Mouse (Mus musculus) erythroblast, embryonic 14.5 days (primary cell): ENCODE measurements around the gene Ttll6. TPM values are rescaled to one million over a fixed set of nuclear protein-coding genes. Genes with fewer than 3 reads are reported as not detected.
A peak's percentile ranks its signal among the peaks of the same experiment; 100 is the strongest.
"Not testable (repeated sequence)": the region's sequence is repeated elsewhere in the genome, so short reads cannot be mapped to it uniquely, and the experiment has no call there.

ENCODE experiments used
- H3K27me3 ChIP-seq: 2 replicates; pipeline ENCODE4 v1.6.1; 2012; ENCODE audit warnings: inconsistent platforms; ENCODE audit not compliant: control insufficient read depth
- H3K36me3 ChIP-seq: 2 replicates; pipeline ENCODE4 v1.6.1; 2012; ENCODE audit warnings: mild to moderate bottlenecking, inconsistent platforms; ENCODE audit not compliant: control insufficient read depth
- H3K4me1 ChIP-seq: 2 replicates; pipeline ENCODE4 v1.6.1; 2012; ENCODE audit warnings: inconsistent platforms; ENCODE audit not compliant: control insufficient read depth
- H3K4me3 ChIP-seq: replicated peaks from 2 replicates; pipeline ENCODE3; 2012; ENCODE audit warnings: moderate library complexity, mild to moderate bottlenecking, inconsistent platforms
- H3K9me3 ChIP-seq: 2 replicates; pipeline ENCODE4 v1.6.1; 2012; ENCODE audit warnings: low read length, inconsistent platforms, mixed read lengths; ENCODE audit not compliant: control insufficient read depth
- GATA1 ChIP-seq: IDR thresholded peaks from 2 replicates; pipeline ENCODE4 v1.6.1; 2012; ENCODE audit warnings: low read length, inconsistent platforms, mixed read lengths
- TAL1 ChIP-seq: IDR thresholded peaks from 3 replicates; pipeline ENCODE4 v1.6.1; 2012; ENCODE audit warnings: low read length, inconsistent platforms, mixed read lengths
- polyA plus RNA-seq: library from polyadenylated mRNA; stranded (reverse); fragments of >175 nt; gene quantifications from 2 replicates; pipeline ENCODE4 v1.2.3, GENCODE M21; 2012

The Ttll6 gene
- polyA plus RNA-seq, 1 experiment = not detected

DNA sequence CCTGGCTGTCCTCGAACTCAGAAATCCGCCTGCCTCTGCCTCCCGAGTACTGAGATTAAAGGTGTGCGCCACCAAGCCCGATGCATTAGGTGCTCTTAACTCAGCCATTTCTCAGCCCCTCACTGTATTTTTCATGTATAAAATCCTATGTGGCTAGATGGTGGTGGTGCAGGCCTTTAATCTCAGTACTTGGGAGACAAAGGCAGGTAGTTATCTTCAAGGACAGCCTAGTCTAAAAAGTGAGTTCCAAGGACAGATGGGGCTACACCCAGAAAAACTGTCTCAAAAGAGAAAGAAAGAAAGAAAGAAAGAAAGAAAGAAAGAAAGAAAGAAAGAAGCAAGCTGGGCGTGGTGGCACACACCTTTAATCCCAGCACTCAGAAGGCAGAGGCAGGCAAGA, 18.2 kb upstream of the Ttll6 start:
- H3K9me3 ChIP-seq = no peaks in the 10 kb centered on the region
- H3K27me3 ChIP-seq = peaks cover under 1% of the 10 kb centered on the region; the same call in 1 of the 2 replicates
- H3K4me3 ChIP-seq = no peak overlapping the region
- H3K4me1 ChIP-seq = no peaks in the 10 kb centered on the region
- H3K36me3 ChIP-seq = no peaks in the 10 kb centered on the region
- TF ChIP-seq TAL1 (no peak), GATA1 (no peak)

DNA sequence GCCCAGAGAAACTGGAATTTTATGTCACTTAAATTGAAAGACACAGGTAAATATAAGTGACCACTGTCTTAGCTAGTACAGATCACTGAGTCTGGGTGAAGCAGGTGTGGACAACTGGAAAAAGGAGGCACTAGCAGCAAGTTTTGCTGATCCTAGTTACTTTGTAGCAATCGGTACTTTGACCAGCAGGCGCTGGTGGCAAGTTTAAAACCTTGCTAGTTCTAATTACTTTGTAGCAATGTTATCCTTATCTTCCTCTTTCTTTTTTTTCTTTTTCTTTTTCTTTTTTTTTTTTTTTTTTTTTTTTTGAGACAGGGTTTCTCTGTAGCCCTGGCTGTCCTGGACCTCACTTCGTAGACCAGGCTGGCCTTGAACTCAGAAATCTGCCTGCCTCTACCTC, 17.5 kb upstream of the Ttll6 start:
- Histone ChIP-seq H3K9me3 (no peaks in the 10 kb centered on the region), H3K4me3 (no peak overlapping the region), H3K36me3 (no peaks in the 10 kb centered on the region), H3K27me3 (peaks cover 2% of the 10 kb centered on the region; the same call in 1 of the 2 replicates), H3K4me1 (no peaks in the 10 kb centered on the region)
- TF ChIP-seq GATA1 (no peak), TAL1 (no peak)

GRCm38 (mm10) chr11:96116925-96117324, 16.7 kb upstream of the Ttll6 start:
- not testable (repeated sequence) for H3K4me3 ChIP-seq, H3K27me3 ChIP-seq, H3K36me3 ChIP-seq, H3K4me1 ChIP-seq, H3K9me3 ChIP-seq

GRCm38 (mm10) chr11:96119401-96119800, 14.2 kb upstream of the Ttll6 start:
- H3K9me3 ChIP-seq = no peaks in the 10 kb centered on the region
- H3K36me3 ChIP-seq = no peaks in the 10 kb centered on the region
- peaks cover 24% of the 10 kb centered on the region for H3K27me3 ChIP-seq
- TF ChIP-seq GATA1 (no peak), TAL1 (no peak)
- no peak overlapping the region for H3K4me3 ChIP-seq
- H3K4me1 ChIP-seq = no peaks in the 10 kb centered on the region

- H3K4me1 ChIP-seq, H3K4me3 ChIP-seq, H3K36me3 ChIP-seq, H3K9me3 ChIP-seq: not testable (repeated sequence)
- H3K27me3 ChIP-seq = peaks cover 44% of the 10 kb centered on the region
Observed at GRCm38 (mm10) chr11:96122806-96123205, 10.8 kb upstream of the Ttll6 start.

DNA sequence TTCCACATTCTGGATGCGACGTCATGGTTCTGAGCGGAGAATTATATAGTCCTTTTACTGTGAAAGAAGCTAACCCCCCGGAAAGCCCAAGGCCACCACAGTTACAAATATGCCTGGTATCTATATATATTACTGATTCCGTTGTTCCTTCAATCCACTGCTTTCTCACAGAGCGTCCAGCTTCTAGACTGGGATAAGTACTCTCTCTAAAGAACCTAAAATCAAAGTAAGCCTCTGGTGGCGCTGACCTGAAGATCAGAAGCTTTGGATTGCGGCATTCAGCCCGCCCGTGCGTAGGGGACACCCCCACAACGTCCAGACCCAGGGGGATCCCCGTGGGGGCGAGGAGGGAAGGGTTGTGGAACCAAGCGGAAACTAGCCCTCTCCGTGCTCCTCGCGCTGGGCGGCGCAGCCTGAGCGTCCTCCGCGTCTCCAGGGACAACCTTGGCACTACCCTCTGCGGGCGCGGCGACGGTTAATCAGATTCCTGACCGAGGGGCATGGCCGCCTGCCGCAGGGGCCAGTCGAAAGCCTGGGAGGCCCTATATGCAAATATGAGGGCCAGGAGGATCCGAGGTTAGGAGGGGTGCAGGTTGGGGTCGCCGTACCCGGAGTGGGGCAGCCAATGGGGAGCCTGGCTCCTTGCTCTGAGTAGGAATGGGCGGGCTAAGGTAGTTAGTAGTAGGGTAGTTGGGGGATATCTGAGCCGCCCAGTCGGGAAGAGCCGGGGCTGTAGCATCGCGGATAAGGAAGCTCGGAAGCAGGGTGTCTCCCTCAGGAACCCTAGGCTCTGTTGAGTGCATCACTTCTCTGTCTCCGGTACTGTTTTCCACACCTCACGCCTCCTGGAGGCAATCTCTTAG, 9.3 kb upstream of the Ttll6 start:
- TF ChIP-seq GATA1 = no peak
- no peak for TF ChIP-seq TAL1
- Histone ChIP-seq H3K4me3 (peak overlapping the region; percentile 16), H3K36me3 (no peaks in the 10 kb centered on the region), H3K9me3 (no peaks in the 10 kb centered on the region), H3K27me3 (peaks cover 44% of the 10 kb centered on the region), H3K4me1 (no peaks in the 10 kb centered on the region)

DNA sequence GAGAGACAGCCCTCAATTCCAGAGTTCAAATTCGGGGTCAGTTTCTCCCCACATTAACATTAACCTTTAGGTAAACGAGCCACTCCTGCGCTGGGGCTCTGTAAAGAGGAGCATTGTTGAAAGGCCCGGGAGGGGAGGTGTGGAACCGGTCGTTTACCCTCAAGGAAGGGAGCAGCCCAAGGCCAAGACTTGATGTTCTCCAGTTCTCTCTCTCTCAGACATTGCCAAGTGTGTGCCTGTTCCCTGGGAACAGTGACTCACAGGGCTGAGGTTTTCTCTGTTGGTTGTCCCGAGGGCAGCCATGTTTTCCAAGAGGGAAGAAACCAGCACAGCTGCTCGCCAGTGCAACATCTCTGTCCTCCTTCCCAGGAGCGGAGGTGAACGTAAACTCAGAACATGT, 3.0 kb upstream of the Ttll6 start:
- Histone ChIP-seq H3K36me3 (no peaks in the 10 kb centered on the region), H3K27me3 (peaks cover 13% of the 10 kb centered on the region), H3K4me3 (no peak overlapping the region), H3K9me3 (no peaks in the 10 kb centered on the region), H3K4me1 (no peaks in the 10 kb centered on the region)
- no peak for TF ChIP-seq TAL1
- TF ChIP-seq GATA1 = no peak

DNA sequence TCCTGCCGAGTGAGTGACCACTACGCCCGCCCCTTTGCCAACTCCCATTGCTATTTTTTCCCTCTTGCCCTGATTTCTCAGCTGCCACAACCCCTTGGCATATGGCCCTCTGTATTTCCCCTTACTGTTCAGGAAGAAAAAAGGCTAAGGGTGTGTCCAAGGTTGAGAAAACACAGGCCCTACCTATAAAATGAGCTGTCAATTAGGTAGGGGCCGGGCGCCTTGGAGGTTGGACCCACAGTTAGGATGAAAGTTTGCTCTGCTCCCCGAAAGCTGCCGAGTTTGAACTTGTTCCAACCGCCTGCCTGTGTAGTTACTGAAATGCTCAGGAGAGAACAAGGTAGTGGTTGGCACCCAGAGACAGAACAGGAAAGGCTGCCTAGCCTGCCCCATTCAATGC, 2.3 kb downstream of the Ttll6 start:
- H3K4me3 ChIP-seq = no peak overlapping the region
- no peaks in the 10 kb centered on the region for H3K4me1 ChIP-seq
- peaks cover 5% of the 10 kb centered on the region for H3K27me3 ChIP-seq
- TF ChIP-seq TAL1 (no peak), GATA1 (no peak)
- no peaks in the 10 kb centered on the region for H3K9me3 ChIP-seq
- H3K36me3 ChIP-seq = no peaks in the 10 kb centered on the region

GRCm38 (mm10) chr11:96140726-96141175, 7.2 kb downstream of the Ttll6 start:
- Histone ChIP-seq H3K4me1 (no peaks in the 10 kb centered on the region), H3K27me3 (peaks cover 10% of the 10 kb centered on the region), H3K36me3 (no peaks in the 10 kb centered on the region), H3K4me3 (no peak overlapping the region), H3K9me3 (no peaks in the 10 kb centered on the region)
- no peak for TF ChIP-seq GATA1
- TF ChIP-seq TAL1 = no peak

GRCm38 (mm10) chr11:96143766-96144165, 10.2 kb downstream of the Ttll6 start:
- H3K4me1 ChIP-seq = no peaks in the 10 kb centered on the region
- no peak overlapping the region for H3K4me3 ChIP-seq
- peaks cover 24% of the 10 kb centered on the region for H3K27me3 ChIP-seq
- no peaks in the 10 kb centered on the region for H3K9me3 ChIP-seq
- TF ChIP-seq TAL1 (no peak), GATA1 (no peak)
- H3K36me3 ChIP-seq = no peaks in the 10 kb centered on the region
